Mouse (Mus musculus) hindbrain, embryonic 15.5 days (tissue): ENCODE results near the gene Magee2. TPM values are rescaled to one million over a fixed set of nuclear protein-coding genes. Genes with fewer than 3 reads are reported as not detected.
"Not testable (repeated sequence)": the region's sequence is repeated elsewhere in the genome, so short reads cannot be mapped to it uniquely, and the experiment has no call there.

Experiments
- ATAC-seq: fragments of 200-750 bp; cut with Nextera tagmentation; 2 replicates; pipeline ENCODE4 v1.8.0; 2017; ENCODE audit warnings: low read depth, moderate number of reproducible peaks, moderate TSS enrichment; ENCODE audit not compliant: low FRiP score
- H3K27ac ChIP-seq: fragments of 300-500 bp; sonication (generic); replicated peaks from 2 replicates; pipeline ENCODE4 v1.5.1; 2015; ENCODE audit warnings: mild to moderate bottlenecking, inconsistent platforms
- H3K27me3 ChIP-seq: fragments of 300-500 bp; sonication (generic); 2 replicates; pipeline ENCODE4 v1.6.1; 2015; ENCODE audit warnings: control low read depth, inconsistent platforms
- H3K36me3 ChIP-seq: fragments of 300-500 bp; sonication (generic); 2 replicates; pipeline ENCODE4 v1.6.1; 2015; ENCODE audit warnings: control low read depth, inconsistent platforms
- H3K4me1 ChIP-seq: fragments of 300-500 bp; sonication (generic); replicated peaks from 2 replicates; pipeline ENCODE4 v1.6.1; 2015; ENCODE audit warnings: control low read depth, inconsistent platforms
- H3K4me2 ChIP-seq: fragments of 300-500 bp; sonication (generic); 2 replicates; pipeline ENCODE4 v1.6.1; 2015; ENCODE audit warnings: moderate library complexity, mild to moderate bottlenecking, inconsistent platforms
- H3K4me3 ChIP-seq: fragments of 300-500 bp; sonication (generic); 2 replicates; pipeline ENCODE4 v1.5.1; 2015; ENCODE audit warnings: mild to moderate bottlenecking, inconsistent platforms
- H3K9ac ChIP-seq: fragments of 300-500 bp; sonication (generic); 2 replicates; pipeline ENCODE4 v1.6.1; 2015; ENCODE audit warnings: inconsistent platforms
- H3K9me3 ChIP-seq: fragments of 300-500 bp; sonication (generic); 2 replicates; pipeline ENCODE4 v1.6.1; 2016; ENCODE audit warnings: control low read depth, inconsistent platforms
- WGBS: fragments of 180-500 bp; shearing (Covaris S2); methylation state at CpG from one replicate; pipeline ENCODE4 v1.1.7; 2015; 5-methylcytosine and 5-hydroxymethylcytosine counted together
- polyA plus RNA-seq: library from polyadenylated mRNA; unstranded; fragments of >200 nt; fragmentation: Nextera tagmentation; extraction: Ambion mirVana; gene quantifications from 2 replicates; pipeline ENCODE4 v1.2.1, GENCODE M21; 2015

The Magee2 gene
- polyA plus RNA-seq: 31.5 and 32.9 TPM in 2 replicates

DNA sequence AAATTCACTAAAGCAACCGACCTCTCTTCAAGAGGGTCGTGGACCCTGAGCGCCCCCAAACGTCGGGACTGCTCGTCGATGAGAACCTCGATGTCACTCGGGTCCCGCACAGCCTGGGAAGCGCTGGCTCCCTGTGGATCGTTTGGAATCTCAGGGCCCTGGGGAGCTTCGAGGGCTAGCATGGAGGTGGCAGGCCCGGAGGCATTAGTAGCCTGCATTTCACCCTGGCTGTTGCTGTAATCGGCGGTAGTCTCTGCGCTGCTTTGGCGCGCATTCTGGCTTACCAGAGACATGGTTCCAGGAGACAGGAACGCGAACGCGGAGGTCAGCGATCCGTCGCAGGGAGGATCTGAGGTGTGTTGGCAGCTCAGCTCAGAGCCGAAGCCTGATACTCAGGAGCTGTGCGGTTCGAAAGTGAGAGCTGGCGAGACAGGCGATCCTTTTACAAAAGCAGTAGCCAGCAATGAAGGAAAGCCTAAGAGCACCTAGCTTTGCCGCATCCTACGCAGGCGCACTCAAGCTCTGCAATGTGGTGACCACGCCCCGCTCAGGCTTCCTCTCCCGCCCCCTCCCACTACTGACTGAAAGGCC, at the start of gene Magee2:
Gene Magee2, minus strand, starts transcription at position 517 of the 591 bp plus-strand sequence.
- 19% methylated on average over 37 of the region's 37 CpGs for WGBS
- peak within 1 kb of the TSS; percentile 57 for H3K9ac ChIP-seq
- H3K4me2 ChIP-seq: peak within 1 kb of the TSS; percentile 59
- peak within 1 kb of the TSS; percentile 82 for H3K27ac ChIP-seq
- peaks cover 25% of the 10 kb centered on the region; the same call in 1 of the 2 replicates for H3K27me3 ChIP-seq
- ATAC-seq: peak; percentile 96
- H3K4me1 ChIP-seq: no peaks in the 10 kb centered on the region
- no peaks in the 10 kb centered on the region for H3K36me3 ChIP-seq
- H3K4me3 ChIP-seq: peak within 1 kb of the TSS; percentile 47
- H3K9me3 ChIP-seq: no peaks in the 10 kb centered on the region

GRCm38 (mm10) chrX:104853610-104854009, 3.5 kb downstream of the Magee2 start:
- H3K4me2 ChIP-seq: peak overlapping the region; percentile 24
- peaks cover 33% of the 10 kb centered on the region; the same call in 1 of the 2 replicates for H3K27me3 ChIP-seq
- no peak for ATAC-seq
- no peak overlapping the region for H3K4me3 ChIP-seq
- H3K27ac ChIP-seq: no peak overlapping the region
- WGBS: 41% methylated on average over 9 of the region's 9 CpGs
- H3K4me1 ChIP-seq: no peaks in the 10 kb centered on the region
- no peaks in the 10 kb centered on the region for H3K9me3 ChIP-seq
- H3K36me3 ChIP-seq: no peaks in the 10 kb centered on the region
- no peak overlapping the region for H3K9ac ChIP-seq

DNA sequence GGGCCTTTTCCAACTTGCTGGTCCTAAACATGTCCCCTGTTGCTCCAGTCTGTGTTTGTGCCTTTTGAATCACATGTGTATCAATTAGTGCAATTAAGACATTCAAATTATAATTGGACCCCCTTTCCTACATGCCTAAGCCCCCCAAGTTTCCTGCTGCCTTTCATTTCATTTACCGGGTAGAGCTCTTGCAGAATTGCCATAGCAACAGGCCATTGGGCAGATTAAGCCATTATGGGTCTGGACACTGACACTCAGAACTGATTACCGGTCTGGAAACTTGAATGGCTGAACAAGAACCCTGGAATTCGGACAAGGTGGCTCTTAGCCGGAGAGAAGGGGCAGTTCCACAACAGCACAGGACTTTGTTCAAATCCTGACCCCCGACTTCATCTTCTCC, 39.5 kb downstream of the Magee2 start:
- not testable (repeated sequence) for H3K27ac ChIP-seq

GRCm38 (mm10) chrX:104816987-104817386, 40.1 kb downstream of the Magee2 start:
- WGBS: 75% methylated on average over 1 of the region's 3 CpGs
- not testable (repeated sequence) for H3K36me3 ChIP-seq, H3K9me3 ChIP-seq, H3K4me3 ChIP-seq, H3K4me2 ChIP-seq, H3K9ac ChIP-seq, H3K27ac ChIP-seq, H3K27me3 ChIP-seq, H3K4me1 ChIP-seq
- ATAC-seq: 0 out of 2 replicates have a peak, but pooled peaks have one; percentile 45

More for the DNA sequence above, 39.5 kb downstream of the Magee2 start:
- H3K27me3 ChIP-seq, H3K4me2 ChIP-seq, H3K4me1 ChIP-seq, H3K9ac ChIP-seq, H3K36me3 ChIP-seq, H3K9me3 ChIP-seq, ATAC-seq, H3K4me3 ChIP-seq: not testable (repeated sequence)
- WGBS: 44% methylated on average over 4 of the region's 5 CpGs

GRCm38 (mm10) chrX:104813704-104814103, 43.4 kb downstream of the Magee2 start:
- H3K36me3 ChIP-seq: not testable (repeated sequence)

More at GRCm38 (mm10) chrX:104813704-104814103, 43.4 kb downstream of the Magee2 start:
- not testable (repeated sequence) for H3K27ac ChIP-seq, H3K27me3 ChIP-seq, ATAC-seq, H3K9ac ChIP-seq, H3K4me3 ChIP-seq, H3K9me3 ChIP-seq, H3K4me1 ChIP-seq, H3K4me2 ChIP-seq
- 54% methylated on average over 4 of the region's 4 CpGs for WGBS

Other genes with a start within 250 kb of the Magee2 start
- gene Zdhhc15, start 186.2 kb downstream of the Magee2 start, polyA plus RNA-seq: 4.0 and 4.8 TPM in 2 replicates
- gene Pbdc1, start 222.5 kb upstream of the Magee2 start, polyA plus RNA-seq: 30.9 and 31.4 TPM in 2 replicates